Mouse (Mus musculus) liver, embryonic 14.5 days (tissue): Measurements from ENCODE around the gene Krt83. TPM values are rescaled to one million over a fixed set of nuclear protein-coding genes. Genes with fewer than 3 reads are reported as not detected.
"Not testable (repeated sequence)": the region's sequence is repeated elsewhere in the genome, so short reads cannot be mapped to it uniquely, and the experiment has no call there.

Source experiments
- ATAC-seq: fragments of 200-750 bp; cut with Nextera tagmentation; 2 replicates; pipeline ENCODE4 v1.8.0; 2017; ENCODE audit warnings: moderate number of reproducible peaks, mild to moderate bottlenecking, moderate library complexity; ENCODE audit not compliant: insufficient read depth
- DNase-seq, 3 experiments: peaks; one replicate each; pipeline ENCODE4 v3.0.0-alpha.2; 2012 to 2013; ENCODE audit warnings: low read depth in 3 of 3, low spot score in 3 of 3
- H3K27ac ChIP-seq: fragments of 300-500 bp; sonication (generic); 2 replicates; pipeline ENCODE4 v1.5.1; 2014; ENCODE audit warnings: moderate library complexity, mild to moderate bottlenecking, control low read depth, inconsistent platforms
- H3K27me3 ChIP-seq: fragments of 300-500 bp; sonication (generic); 2 replicates; pipeline ENCODE4 v1.6.1; 2014; ENCODE audit warnings: mild to moderate bottlenecking, low read length, moderate library complexity; ENCODE audit not compliant: control insufficient read depth, insufficient read depth
- H3K36me3 ChIP-seq: fragments of 300-500 bp; sonication (generic); replicated peaks from 2 replicates; pipeline ENCODE4 v1.6.1; 2014; ENCODE audit warnings: low read depth; ENCODE audit not compliant: control insufficient read depth, insufficient read depth
- H3K4me1 ChIP-seq, 2 experiments: fragments of 200-500 bp in 1 of 2; fragments of 300-500 bp in 1 of 2; sonication (generic) in 1 of 2; replicated peaks; 2 replicates each; pipeline ENCODE4 v1.6.1; 2012 to 2014; ENCODE audit warnings: antibody characterized with exemption in 1 of 2, inconsistent platforms in 1 of 2, low read length in 1 of 2; ENCODE audit not compliant: control insufficient read depth in 2 of 2, insufficient read depth in 2 of 2
- H3K4me2 ChIP-seq: fragments of 300-500 bp; sonication (generic); 2 replicates; pipeline ENCODE4 v1.6.1; 2014; ENCODE audit warnings: low read depth, mild to moderate bottlenecking, control low read depth, moderate library complexity
- H3K4me3 ChIP-seq, 2 experiments: fragments of 200-500 bp in 1 of 2; fragments of 300-500 bp in 1 of 2; sonication (generic) in 1 of 2; 2 replicates each; pipeline ENCODE4 v1.5.1; 2012 to 2014; ENCODE audit warnings: low read depth in 2 of 2, low read length in 2 of 2, mild to moderate bottlenecking in 2 of 2, control low read depth in 1 of 2, inconsistent platforms in 1 of 2, moderate library complexity in 1 of 2; ENCODE audit not compliant: insufficient read depth in 1 of 2
- H3K9ac ChIP-seq: fragments of 300-500 bp; sonication (generic); replicated peaks from 2 replicates; pipeline ENCODE4 v1.6.1; 2014; ENCODE audit warnings: mild to moderate bottlenecking, control low read depth, moderate library complexity
- H3K9me3 ChIP-seq: fragments of 300-500 bp; sonication (generic); 2 replicates; pipeline ENCODE4 v1.6.1; 2016; ENCODE audit warnings: low read length, mixed read lengths; ENCODE audit not compliant: control insufficient read depth
- CTCF ChIP-seq: IDR thresholded peaks from 2 replicates; pipeline ENCODE4 v1.5.1; 2016; ENCODE audit warnings: antibody characterized with exemption, low read depth, control low read depth
- EP300 ChIP-seq: IDR thresholded peaks from 2 replicates; pipeline ENCODE4 v1.6.1; 2016; ENCODE audit warnings: antibody characterized with exemption, low read depth
- WGBS: fragments of 180-500 bp; shearing (Covaris S2); extraction: QIAGEN DNeasy Blood & Tissue Kit; methylation state at CpG from one replicate; pipeline ENCODE4 v1.1.7; 2014; ENCODE audit not compliant: insufficient replicate concordance; 5-methylcytosine and 5-hydroxymethylcytosine counted together
- polyA plus RNA-seq, 2 experiments: library from polyadenylated mRNA; depleted of rRNA in 1 of 2; stranded (reverse) in 1 of 2; unstranded in 1 of 2; fragments of >200 nt; fragmentation: Nextera tagmentation in 1 of 2; extraction: Ambion mirVana in 1 of 2; gene quantifications; 2 replicates each; pipeline versions ENCODE4 v1.2.1 to v1.2.3; 2012 to 2014

Krt83 gene
- polyA plus RNA-seq, 2 experiments: 0.03 TPM; not detected in 1

DNA sequence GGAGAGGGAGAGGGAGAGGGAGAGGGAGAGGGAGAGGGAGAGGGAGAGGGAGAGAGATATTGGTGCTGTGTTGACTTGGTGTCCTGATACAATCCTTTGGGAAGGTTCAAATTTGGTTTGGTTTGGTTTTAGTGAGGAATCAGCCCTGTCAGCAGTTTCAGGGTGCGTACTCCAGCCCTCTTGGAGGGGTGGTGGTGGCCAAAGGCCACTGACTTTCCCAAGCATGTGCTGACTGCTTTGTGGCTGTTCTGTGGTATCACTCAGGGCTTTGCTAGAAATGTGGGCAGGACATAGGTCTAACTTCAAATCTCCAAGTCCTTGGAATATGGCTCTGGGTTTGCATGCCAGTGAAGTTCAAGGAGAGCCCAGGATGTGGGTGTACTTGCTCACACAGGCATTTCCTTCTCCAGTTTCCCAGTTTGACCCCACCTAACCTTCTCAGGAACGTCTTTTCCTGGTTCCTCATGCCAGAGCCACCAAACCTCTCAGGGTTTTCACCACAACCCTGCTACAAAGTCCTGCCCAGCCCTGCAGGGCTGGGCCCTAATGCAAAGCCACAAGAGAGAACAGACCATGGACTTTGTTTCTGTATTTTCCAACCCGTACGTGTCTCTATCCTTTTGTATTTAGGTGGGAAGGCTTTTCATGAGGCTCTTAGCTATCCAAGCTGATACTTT is 31.4 kb upstream of the Krt83 start:
- no peak overlapping the region for H3K4me3 ChIP-seq
- no peaks in the 10 kb centered on the region for H3K36me3 ChIP-seq
- no peaks in the 10 kb centered on the region for H3K27me3 ChIP-seq
- H3K9ac ChIP-seq: no peak overlapping the region
- no peak overlapping the region for H3K27ac ChIP-seq
- H3K4me2 ChIP-seq: no peak overlapping the region
- no peak for DNase-seq
- no peaks in the 10 kb centered on the region for H3K9me3 ChIP-seq
- no peak for ATAC-seq
- no peaks in the 10 kb centered on the region for H3K4me1 ChIP-seq
- TF ChIP-seq CTCF (no peak), EP300 (no peak)
- 40% methylated on average over 4 of the region's 4 CpGs for WGBS

DNA sequence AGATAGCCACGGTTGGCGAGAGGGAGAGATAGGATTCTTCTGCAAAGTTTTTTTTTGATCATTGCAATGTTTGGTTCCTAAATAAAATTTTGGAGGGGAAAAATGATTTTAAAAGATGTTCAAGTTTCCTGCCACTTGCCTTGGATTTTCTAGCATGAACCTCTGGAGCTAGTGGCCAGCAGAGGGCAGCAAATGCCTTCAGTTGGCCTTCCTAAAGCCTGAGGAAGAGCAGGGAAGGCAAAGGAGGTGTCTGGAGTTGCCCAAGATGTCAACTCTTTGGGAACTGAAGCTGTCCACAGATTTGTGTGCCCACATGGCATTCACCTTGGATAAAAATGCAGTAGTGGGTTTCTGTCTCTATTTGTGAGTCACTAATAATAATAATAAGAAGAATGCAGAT is 28.5 kb upstream of the Krt83 start:
- DNase-seq: peak in 2 of 3 experiments; percentile 10 to 16
- H3K9ac ChIP-seq: no peak overlapping the region
- 10% methylated on average over 2 of the region's 2 CpGs for WGBS
- H3K27ac ChIP-seq: no peak overlapping the region
- no peak overlapping the region for H3K4me3 ChIP-seq
- TF ChIP-seq EP300 (no peak), CTCF (peak; percentile 70)
- H3K9me3 ChIP-seq: no peaks in the 10 kb centered on the region
- no peaks in the 10 kb centered on the region for H3K36me3 ChIP-seq
- H3K27me3 ChIP-seq: no peaks in the 10 kb centered on the region
- H3K4me1 ChIP-seq: no peaks in the 10 kb centered on the region
- H3K4me2 ChIP-seq: no peak overlapping the region
- no peak for ATAC-seq

DNA sequence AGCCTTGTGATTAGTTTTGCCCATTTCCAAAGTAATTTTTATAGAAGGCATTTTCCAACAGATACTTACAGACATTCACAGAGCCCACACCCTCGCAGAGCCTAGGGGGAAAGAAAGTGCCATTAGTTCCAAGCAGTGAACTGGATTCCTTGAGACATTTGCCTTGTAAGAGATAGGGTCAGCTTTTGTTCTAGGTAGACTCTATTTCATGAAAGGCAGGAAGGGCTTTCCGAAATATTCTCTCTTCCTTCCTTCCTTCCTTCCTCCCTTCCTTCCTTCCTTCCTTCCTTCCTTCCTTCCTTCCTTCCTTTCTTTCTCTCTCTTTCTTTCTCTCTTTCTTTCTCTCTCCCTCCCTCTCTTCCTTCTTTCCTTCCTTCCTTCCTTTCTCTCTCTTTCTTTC is 25.8 kb upstream of the Krt83 start, which contains the start of gene Gm49425:
TSS of gene Gm49425 (minus strand) at position 101 of the 400 bp plus-strand sequence.
- H3K4me1 ChIP-seq, ATAC-seq, H3K4me2 ChIP-seq, DNase-seq, H3K27me3 ChIP-seq, H3K36me3 ChIP-seq, H3K9me3 ChIP-seq, H3K27ac ChIP-seq, H3K4me3 ChIP-seq, H3K9ac ChIP-seq: not testable (repeated sequence)
- WGBS: 44% methylated on average over 2 of the region's 2 CpGs

DNA sequence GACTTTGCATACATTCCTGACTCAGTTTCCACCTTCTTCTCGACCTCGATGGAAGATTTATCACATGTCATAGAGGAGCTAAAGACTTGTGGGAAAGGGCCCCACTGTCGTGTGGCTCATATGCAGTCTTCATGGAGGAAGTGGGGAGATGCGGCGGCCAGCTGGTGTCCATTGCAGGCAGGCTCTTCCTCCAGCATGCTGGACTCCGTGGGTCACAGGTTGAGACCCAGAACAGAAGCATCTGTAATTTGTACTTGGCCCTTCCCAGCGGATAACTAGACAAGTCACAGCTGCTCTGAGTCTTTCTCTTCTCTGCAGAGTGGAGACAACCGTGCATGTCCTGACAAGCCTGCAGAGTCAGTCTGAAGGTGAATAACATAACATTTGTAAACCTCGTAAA is 16.9 kb upstream of the Krt83 start:
- Histone ChIP-seq H3K36me3 (no peaks in the 10 kb centered on the region), H3K27ac (no peak overlapping the region), H3K27me3 (no peaks in the 10 kb centered on the region), H3K4me3 (no peak overlapping the region), H3K4me2 (no peak overlapping the region), H3K4me1 (no peaks in the 10 kb centered on the region), H3K9me3 (no peaks in the 10 kb centered on the region), H3K9ac (no peak overlapping the region)
- DNase-seq: no peak
- no peak for ATAC-seq
- 47% methylated on average over 9 of the region's 9 CpGs for WGBS
- TF ChIP-seq CTCF: no peak
- no peak for TF ChIP-seq EP300

DNA sequence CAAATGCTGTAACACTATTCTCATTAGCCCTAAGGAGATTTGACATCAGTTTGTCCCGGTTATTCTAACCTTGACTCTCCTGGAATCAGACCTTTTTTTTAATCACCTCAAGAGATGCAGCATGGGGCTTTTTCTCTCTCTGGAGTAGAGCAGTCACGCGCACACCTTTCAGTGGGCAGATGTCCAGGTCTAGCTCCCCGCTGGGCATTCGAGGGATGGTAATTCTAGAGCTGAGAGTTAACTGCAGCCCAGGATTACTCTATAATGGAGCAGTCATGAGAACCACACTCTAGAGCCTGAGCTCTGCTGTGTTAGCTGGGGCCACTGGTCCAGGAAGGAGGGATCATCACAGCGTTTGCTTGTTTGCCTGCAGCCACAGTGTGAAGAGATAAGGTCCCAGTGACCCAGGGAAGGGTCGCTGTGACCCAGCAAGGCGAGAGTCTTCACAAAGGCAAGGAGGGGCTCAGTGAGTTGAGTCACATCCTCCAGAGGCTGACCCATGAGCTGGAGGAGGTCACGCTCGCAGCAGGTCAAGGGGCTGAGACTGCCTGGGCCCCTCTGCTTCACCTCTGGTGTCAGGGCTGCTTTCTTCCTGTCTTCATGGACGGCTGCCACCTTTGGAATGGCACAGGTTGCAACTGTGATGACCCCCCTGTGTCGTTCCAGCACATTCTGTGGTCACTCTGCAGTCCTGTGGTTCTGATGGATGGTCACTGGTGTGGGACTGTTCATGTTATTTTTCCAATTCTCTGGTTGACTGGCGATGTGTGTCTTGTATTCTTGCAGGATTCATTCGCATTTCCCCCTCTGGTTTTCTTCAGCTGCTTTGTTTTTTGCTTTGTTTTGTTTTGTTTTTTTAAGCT is 15.8 kb upstream of the Krt83 start:
- no peak overlapping the region for H3K9ac ChIP-seq
- WGBS: 38% methylated on average over 14 of the region's 14 CpGs
- H3K4me1 ChIP-seq: no peaks in the 10 kb centered on the region
- DNase-seq: no peak
- ATAC-seq: no peak
- no peak overlapping the region for H3K4me2 ChIP-seq
- TF ChIP-seq CTCF: no peak
- no peak for TF ChIP-seq EP300
- no peak overlapping the region for H3K4me3 ChIP-seq
- no peaks in the 10 kb centered on the region for H3K27me3 ChIP-seq
- no peaks in the 10 kb centered on the region for H3K36me3 ChIP-seq
- no peaks in the 10 kb centered on the region for H3K9me3 ChIP-seq
- no peak overlapping the region for H3K27ac ChIP-seq
